Mouse (Mus musculus) left cerebral cortex, postnatal 10 days (tissue): ENCODE measurements at regions not wholly inside any gene's neighbourhood (a gene's known extent, or its start where the extent isn't known, plus 50 kb on each side); places are given as distances from the start of the nearest gene placed in this dataset.

Experiments
- DNase-seq, 2 experiments: peaks; one replicate each; pipeline ENCODE4 v3.0.0; 2021 to 2022; ENCODE audit warnings: low spot score in 2 of 2, mixed read lengths in 1 of 2; ENCODE audit errors: extremely low spot score in 1 of 2
- intact Hi-C: fragments of 180-260 bp; cut with DNase I; formaldehyde crosslinking; loops from one replicate; pipeline ENCODE4 v1.15.1; 2025

GRCm38 (mm10) chr1:109161067-109161466 is 821.2 kb upstream of the Cdh7 start:
- DNase-seq = no peak
- intact Hi-C loops = no loop called here

- DNase-seq = no peak
- intact Hi-C loops = no loop called here
Measured at GRCm38 (mm10) chr1:109170838-109171237, 811.4 kb upstream of the Cdh7 start.

- DNase-seq = no peak
- intact Hi-C loops = no loop called here
Measured at GRCm38 (mm10) chr1:109186497-109186896, 795.7 kb upstream of the Cdh7 start.

GRCm38 (mm10) chr1:109220088-109220487 is 762.1 kb upstream of the Cdh7 start:
- no peak for DNase-seq
- intact Hi-C loops = no loop called here

- DNase-seq = peak in 1 of 2 experiments; percentile 2
- intact Hi-C loops = no loop called here
Measured at GRCm38 (mm10) chr1:109223571-109223970, 758.7 kb upstream of the Cdh7 start.
